Mouse (Mus musculus): ENCODE data around the gene Btbd18.
"Not testable (repeated sequence)": the region's sequence is repeated elsewhere in the genome, so short reads cannot be mapped to it uniquely, and the experiment has no call there.

Gene Btbd18

DNA sequence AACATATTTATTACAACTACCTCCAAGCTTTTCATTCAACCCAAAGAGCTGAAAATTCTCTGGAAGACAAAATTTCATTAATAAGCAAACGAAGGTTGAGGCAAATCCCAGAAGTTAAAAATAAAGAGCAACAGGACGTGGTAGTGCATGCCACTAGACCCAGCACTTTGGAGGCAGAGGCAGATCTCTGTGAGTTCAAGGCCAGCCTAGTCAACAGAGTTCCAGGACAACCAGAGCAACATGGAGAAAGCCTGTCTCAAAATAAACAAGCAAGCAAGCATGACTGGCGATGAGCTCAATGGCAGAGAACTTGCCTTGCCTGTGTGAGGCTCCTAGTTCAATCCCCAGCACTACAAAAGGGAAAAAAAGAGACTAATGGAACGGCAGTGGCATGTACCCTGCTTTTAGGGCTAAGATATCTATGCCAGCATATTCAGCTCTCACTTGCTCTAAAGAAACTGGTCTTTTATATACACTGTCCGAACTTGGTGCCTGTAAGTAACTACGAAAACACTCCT lies 11.8 kb upstream of the Btbd18 start:
- DNase-seq (ENCODE audit: extremely low spot score, low spot score): no peak

DNA sequence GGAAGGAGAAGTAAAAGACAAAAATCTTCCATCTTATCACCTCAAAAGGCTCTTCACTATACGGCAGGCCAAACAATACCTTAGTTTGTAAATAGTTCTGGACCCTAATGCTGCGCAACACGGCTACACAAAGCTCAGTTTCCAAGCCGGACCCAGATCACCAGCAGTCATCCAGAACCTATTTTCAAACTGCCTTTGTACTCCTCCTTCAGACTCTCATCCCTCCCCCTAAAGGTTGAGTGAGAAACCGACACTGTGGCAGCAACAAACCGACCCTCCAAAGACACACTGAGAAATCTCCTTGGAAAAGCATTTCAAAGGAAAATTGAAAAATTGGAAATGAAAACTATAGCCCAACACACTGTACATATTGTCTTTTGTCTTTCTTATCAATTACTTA lies 10.5 kb upstream of the Btbd18 start:
- DNase-seq (ENCODE audit: extremely low spot score, low spot score): no peak

DNA sequence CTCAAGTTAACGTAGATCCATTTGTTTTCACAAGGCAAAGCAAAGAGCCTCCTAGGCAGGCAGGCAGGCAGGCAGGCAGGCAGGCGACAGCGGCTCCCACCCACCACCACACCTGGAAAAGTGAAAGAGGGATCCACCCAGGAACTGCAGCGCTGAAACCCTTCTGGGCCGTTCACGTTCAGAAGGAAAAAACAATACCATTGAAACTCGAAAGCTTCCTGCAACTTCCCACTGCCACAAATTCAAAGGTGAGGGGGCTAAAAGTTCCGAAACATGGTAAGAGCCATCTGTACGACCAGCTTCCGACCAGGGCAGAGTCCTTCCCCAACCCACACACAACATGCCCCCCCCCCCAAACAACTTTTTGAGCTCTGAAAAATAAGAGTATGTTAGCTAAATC lies 9.2 kb upstream of the Btbd18 start:
- peak; percentile 56 for DNase-seq (ENCODE audit: extremely low spot score, low spot score)

- DNase-seq (ENCODE audit: extremely low spot score, low spot score): peak; percentile 82
Observed at GRCm38 (mm10) chr2:84650464-84651195, 8.2 kb upstream of the Btbd18 start, which contains the start of gene Ctnnd1. Gene Ctnnd1, minus strand, starts transcription at chr2:84650765.

DNA sequence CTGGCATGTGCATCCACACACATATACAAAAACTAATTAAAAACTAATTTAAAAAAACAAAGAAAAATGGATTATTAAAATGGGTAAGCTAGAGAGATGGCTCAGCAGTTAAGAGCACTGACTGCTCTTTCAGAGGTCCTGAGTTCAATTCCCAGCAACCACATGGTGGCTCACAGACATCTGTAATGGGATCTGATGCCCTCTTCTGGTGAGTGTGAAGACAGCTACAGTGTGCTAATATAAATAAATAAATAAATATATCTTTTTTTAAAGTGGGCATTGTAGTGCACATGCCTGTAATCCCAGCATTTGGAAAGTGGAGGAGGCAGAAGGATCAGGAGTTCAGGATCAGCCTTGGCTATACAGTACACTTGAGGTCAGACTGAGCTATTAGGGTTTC lies 5.5 kb upstream of the Btbd18 start:
- DNase-seq (ENCODE audit: extremely low spot score, low spot score): no peak

- DNase-seq (ENCODE audit: extremely low spot score, low spot score): no peak
Observed at GRCm38 (mm10) chr2:84655864-84656263, 3.0 kb upstream of the Btbd18 start.

GRCm38 (mm10) chr2:84660253-84660652 lies 1.4 kb downstream of the Btbd18 start:
- no peak for DNase-seq (ENCODE audit: extremely low spot score, low spot score)

- peak; percentile 38 for DNase-seq (ENCODE audit: extremely low spot score, low spot score)
Observed at GRCm38 (mm10) chr2:84662866-84663265, 4.0 kb downstream of the Btbd18 start.

DNA sequence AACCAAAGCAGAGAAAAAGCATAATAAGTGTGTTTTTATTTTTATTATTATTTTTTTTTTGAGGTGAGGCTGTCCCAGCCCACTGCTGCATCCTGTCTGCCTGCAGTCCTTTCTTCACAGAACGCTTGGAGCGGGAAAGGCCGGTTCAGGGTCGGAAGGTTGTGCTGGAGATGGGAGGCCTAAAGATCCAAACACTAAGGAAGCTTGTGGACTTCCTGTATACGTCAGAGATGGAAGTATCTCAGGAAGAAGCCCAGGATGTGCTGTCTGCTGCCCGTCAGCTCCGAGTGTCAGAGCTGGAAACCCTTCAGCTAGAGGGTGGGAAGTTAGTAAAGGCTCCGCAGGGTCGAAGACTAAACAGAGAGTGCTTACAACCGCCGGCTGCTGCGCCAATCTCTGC lies 7.2 kb downstream of the Btbd18 start:
- no peak for DNase-seq (ENCODE audit: extremely low spot score, low spot score)

GRCm38 (mm10) chr2:84669828-84670568 lies 11.1 kb downstream of the Btbd18 start:
- no peak for DNase-seq (ENCODE audit: extremely low spot score, low spot score)

DNA sequence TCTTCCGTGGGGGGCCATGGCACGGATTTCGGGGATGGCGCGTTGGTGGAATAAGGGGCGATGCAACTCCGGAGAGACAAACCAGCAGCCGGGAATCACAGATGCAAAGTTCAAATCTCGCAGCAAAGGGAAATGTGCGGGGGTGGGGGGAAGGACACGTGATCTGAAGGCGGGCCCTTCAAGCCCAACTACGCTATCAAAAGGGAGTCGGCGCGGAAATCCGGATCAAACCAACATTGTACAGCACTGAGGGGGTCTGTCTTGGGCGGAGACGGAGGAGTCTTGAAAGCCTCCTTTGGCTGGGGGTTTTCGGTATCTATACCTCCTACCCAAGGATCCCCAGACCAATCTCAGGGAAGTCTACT lies 11.7 kb downstream of the Btbd18 start, which contains the start of gene Selenoh:
Gene Selenoh, minus strand, starts transcription at position 202 of the 365 bp plus-strand sequence.
- DNase-seq (ENCODE audit: extremely low spot score, low spot score): peak; percentile 93

DNA sequence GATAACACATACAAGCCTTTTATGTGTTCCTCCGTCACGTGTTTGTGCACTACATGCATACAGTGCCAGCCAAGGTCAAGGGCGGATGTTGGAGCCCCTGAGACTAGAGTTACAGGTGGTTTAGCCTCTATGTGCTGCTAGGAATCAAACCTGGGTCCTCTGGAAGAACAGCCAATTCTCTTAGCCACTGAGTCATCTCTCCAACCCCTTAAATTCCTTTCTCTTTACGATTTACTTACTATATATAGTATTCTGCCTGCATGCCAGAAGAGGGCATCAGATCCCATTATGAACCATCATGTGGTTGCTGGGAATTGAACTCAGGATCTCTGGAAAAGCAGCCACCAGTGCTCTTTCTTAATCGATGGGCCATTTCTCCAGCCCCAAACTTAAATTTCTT lies 12.7 kb downstream of the Btbd18 start:
- DNase-seq (ENCODE audit: extremely low spot score, low spot score): not testable (repeated sequence)

DNA sequence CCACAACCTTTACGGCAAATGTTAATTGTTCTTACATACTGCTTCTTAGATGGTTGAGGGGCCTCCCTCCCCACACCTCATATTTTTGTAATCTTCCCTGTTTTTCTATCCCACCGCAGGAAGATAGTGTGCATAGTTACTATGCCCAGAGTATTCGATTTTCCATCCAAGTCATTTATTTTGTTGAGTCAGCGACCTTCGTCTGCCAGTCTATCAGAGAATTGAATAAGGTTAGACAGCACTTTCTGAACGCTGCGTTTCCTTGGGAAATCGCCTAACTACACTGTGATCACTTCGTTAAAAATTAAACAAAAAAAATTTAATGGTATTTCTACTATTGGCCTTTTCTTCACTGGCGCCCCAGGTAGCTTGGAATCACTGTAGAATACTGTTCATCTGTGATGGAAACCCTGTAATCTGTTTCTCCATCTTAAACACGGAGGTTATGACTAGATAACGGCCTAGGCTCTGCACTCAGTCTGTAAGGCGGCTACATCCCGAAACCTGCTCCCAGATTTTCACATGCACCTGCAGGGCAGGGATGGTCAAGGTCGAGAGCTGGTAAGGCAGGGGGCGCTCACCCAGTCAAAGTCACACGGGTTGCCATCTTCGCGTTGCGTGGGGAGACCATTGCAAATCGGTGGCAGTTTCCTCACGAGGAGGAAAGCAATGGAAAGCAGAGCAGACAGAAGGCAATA lies 18.5 kb downstream of the Btbd18 start:
- DNase-seq (ENCODE audit: extremely low spot score, low spot score): peak; percentile 55

DNA sequence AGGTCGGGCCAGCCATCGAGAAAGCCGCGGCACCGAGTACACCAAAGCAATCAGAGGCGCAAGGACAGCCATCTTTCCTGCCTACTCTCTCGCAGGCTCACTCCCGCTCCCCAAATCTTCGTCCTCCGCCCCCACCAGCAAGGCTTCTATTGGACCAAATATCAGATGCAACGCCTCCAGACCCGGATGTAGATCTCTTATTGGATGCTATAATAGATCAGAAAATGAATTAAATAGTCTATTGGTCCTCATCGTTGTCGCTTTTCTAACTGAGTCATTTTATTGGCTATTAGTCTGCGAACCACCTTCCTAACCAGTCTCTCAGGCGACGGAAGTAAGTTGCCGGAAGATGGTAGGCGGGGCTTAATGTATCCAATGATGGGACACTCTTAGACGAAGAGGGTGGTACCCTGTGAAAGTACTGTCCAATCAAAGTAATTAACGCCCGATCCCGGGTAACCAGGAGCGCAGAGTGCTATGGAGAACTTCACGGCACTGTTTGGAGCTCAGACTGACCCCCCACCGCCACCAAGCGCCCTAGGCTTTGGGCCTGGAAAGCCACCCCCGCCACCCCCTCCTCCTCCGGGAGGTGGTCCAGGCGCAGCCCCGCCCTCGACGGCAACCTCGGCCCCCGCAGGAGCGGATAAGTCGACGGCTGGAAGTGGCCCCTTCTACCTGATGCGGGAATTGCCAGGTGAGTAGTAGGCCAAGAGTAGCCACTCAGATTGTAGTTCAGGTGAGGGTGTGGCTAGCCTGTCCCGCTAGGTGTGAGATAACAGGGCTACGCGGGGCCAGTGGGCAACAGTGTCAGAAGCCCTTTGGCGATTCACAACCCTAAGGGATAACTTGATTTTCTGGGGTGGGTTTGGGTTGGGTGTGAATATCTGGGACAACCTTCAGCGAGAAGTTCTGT lies 19.3 kb downstream of the Btbd18 start, which contains the start of the genes Gm28635 and Med19:
Gene Gm28635, minus strand, starts transcription at position 74 of the 913 bp plus-strand sequence.
Gene Med19, plus strand, starts transcription at position 435 of the 913 bp plus-strand sequence.
- peak; percentile 92 for DNase-seq (ENCODE audit: extremely low spot score, low spot score)

DNA sequence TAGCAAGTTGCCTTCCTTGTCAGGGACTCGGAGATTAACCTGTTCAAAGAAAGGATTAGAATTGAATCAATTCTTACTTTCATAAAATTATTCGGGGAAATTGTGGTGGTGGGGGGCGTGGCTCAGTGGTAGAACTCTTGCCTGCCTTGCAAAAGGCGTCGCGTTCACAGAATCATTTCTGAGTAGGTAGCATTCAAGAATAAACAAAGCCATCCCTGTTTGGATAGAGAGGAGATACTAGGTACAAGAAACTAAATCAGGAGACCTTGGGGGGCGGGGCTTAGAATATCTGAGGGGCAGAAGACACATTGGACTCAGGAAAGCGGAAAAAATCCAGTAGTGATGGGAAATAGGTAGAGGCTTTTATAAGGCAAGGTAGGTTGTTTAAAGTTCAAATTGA lies 20.1 kb downstream of the Btbd18 start, which contains the start of gene Tmx2:
Gene Tmx2, minus strand, starts transcription at position 125 of the 400 bp plus-strand sequence.
- no peak for DNase-seq (ENCODE audit: extremely low spot score, low spot score)

GRCm38 (mm10) chr2:84682605-84683183 lies 23.8 kb downstream of the Btbd18 start:
- no peak for DNase-seq (ENCODE audit: extremely low spot score, low spot score)

DNA sequence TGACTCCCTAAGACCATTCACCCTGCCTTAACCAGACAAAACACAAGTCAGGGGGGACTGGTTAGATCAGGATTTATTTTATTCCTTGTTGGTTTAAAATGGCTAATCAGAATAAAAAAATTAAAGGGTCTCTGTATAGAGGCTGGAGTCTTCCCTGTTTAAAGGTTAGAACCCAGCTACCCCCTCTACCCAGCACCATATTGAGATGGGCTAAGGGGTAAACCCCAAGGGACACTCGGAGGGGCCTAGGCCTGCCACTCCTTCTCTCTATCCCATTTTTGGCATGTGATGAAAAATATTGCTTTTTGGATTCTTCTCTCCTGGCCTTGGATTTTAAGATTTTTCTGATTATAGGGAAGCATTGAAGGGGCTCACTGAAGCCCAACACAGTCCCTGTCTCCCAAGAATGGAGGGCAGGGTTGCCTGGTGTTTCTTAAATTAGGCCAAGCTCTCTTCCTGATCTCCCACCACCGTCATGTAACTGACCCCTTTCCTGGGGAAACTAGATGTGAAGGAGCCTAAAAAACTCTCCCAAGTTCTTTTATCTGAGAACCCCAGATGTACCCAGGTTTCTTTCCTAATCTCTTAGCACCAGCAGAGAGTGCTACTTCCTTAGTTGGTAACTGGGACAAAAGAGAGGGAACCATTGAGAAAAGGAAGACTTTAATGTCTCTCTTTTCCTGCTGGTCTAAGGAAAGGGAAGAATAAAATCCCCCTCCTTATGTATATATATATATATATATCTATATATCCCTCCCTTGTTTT lies 29.4 kb downstream of the Btbd18 start:
- no peak for DNase-seq (ENCODE audit: extremely low spot score, low spot score)

- no peak for DNase-seq (ENCODE audit: extremely low spot score, low spot score)
Observed at GRCm38 (mm10) chr2:84690050-84690449, 31.2 kb downstream of the Btbd18 start.

- no peak for DNase-seq (ENCODE audit: extremely low spot score, low spot score)
Observed at GRCm38 (mm10) chr2:84695007-84695695, 36.3 kb downstream of the Btbd18 start.
